14 mouse cellular contexts compared by ENCODE assay signal in the genomic region with DNA sequence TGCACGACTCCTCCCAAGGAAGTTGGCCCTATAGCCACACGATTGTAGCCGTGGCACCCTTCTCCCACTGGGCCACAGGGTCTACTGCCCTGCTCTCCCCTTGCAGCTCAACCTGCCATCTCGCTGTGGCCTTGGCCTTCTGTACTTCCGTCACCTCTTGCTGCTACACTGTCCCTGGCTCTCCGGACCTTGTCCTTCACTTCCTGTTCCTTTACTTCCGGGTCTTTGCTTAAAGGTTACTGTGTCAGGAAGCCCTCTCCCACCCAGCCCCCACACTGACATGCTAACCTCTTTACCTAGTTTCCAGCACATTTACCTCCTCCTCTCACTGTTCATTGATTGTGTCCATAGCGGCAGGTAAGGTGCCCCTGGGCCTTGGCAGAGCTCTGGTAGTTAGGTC.
A peak's percentile ranks its signal among the peaks of the same experiment; 100 is the strongest.
DNase-seq lines count a peak whose midpoint lies in the region; ATAC-seq and TF ChIP-seq lines count a peak whose summit lies in the region.
"Had no signal": no experiment of that assay in that cellular context is flagged by ENCODE, and none has a peak within 500 bp of the region (broad histone marks: within the 10 kb centered on the region; RNA-seq: fewer than 3 reads in every experiment).

No protein-coding gene starts in this region.

- peaks cover 18% of the 10 kb centered on the region for H3K36me3 ChIP-seq in kidney, embryonic 16.5 days (ENCODE audit: insufficient read depth, low read length)
- no peaks in the 10 kb centered on the region for H3K36me3 ChIP-seq in kidney, adult 2 months (ENCODE audit: control insufficient read depth, insufficient read depth, low read length)
- no peaks in the 10 kb centered on the region; the same call in none of the 2 replicates for H3K36me3 ChIP-seq in testis, adult 2 months (ENCODE audit: control insufficient read depth, insufficient read depth, low read length)
- peaks cover 7% of the 10 kb centered on the region; the same call in 1 of the 2 replicates for H3K36me3 ChIP-seq in stomach, embryonic 16.5 days (ENCODE audit: control insufficient read depth, insufficient read depth, low read length)

- H3K4me2 ChIP-seq in kidney, embryonic 16.5 days (replicated peaks; ENCODE audit: low read depth, low read length) = no peak overlapping the region
- H3K4me2 ChIP-seq in stomach, embryonic 16.5 days (ENCODE audit: low read depth, low read length) = no peak overlapping the region
- H3K4me2 ChIP-seq: heart, embryonic 13.5 days; hindbrain, embryonic 15.5 days had no signal

- H3K9ac ChIP-seq in kidney, embryonic 16.5 days (replicated peaks; ENCODE audit: low read length) = no peak overlapping the region
- H3K9ac ChIP-seq in stomach, embryonic 16.5 days (ENCODE audit: low read length) = peak overlapping the region; percentile 24; the same call in 1 of the 2 replicates
- H3K9ac ChIP-seq: hindbrain, embryonic 15.5 days had no signal

- TF ChIP-seq CTCF in kidney, adult 2 months (conservative IDR thresholded peaks at IDR 0.05; ENCODE audit: insufficient read depth, insufficient read length, low read depth, low read length) = no peak
- no peak for TF ChIP-seq CTCF in testis, adult 2 months (IDR thresholded peaks at IDR 0.05; ENCODE audit: control insufficient read depth, insufficient read depth, insufficient replicate concordance, low read depth, low read length)

- no peak for ATAC-seq in kidney, embryonic 16.5 days (ENCODE audit: low FRiP score, low TSS enrichment)
- ATAC-seq in stomach, embryonic 16.5 days (ENCODE audit: insufficient read depth, low FRiP score) = no peak

- DNase-seq in adrenal gland, postnatal 14 days = peak; percentile 35
- no peak for DNase-seq in adrenal gland, postnatal 10 days
- no peak for DNase-seq in kidney, adult 2 months
- DNase-seq in testis, postnatal 10 days (ENCODE audit: low spot score) = no peak
- no peak for DNase-seq in frontal cortex, postnatal 36 days (ENCODE audit: low spot score in 2 of 2)
- DNase-seq: cerebellum, postnatal 25 days; gastrocnemius, postnatal 36 days; layer of hippocampus, postnatal 36 days had no signal

- no peak for TF ChIP-seq POLR2A in kidney, adult 2 months (IDR thresholded peaks at IDR 0.05; ENCODE audit: low read depth, low read length)
- peak; percentile 27; the same call in 1 of the 2 replicates for TF ChIP-seq POLR2A in testis, adult 2 months (IDR thresholded peaks at IDR 0.05; ENCODE audit: control insufficient read depth, low read depth, low read length)

- peak overlapping the region; percentile 41 for H3K27ac ChIP-seq in kidney, embryonic 16.5 days (ENCODE audit: low read length)
- H3K27ac ChIP-seq in kidney, adult 2 months (ENCODE audit: insufficient read depth, low read depth, low read length) = no peak overlapping the region
- no peak overlapping the region for H3K27ac ChIP-seq in testis, adult 2 months (ENCODE audit: control insufficient read depth, insufficient read depth, low read depth, low read length)
- peak overlapping the region; percentile 71; the same call in 1 of the 2 replicates for H3K27ac ChIP-seq in stomach, embryonic 16.5 days (ENCODE audit: low read length)
- H3K27ac ChIP-seq: heart, embryonic 13.5 days had no signal

- H3K27me3 ChIP-seq in kidney, embryonic 16.5 days (ENCODE audit: insufficient read depth, low read length) = no peaks in the 10 kb centered on the region
- H3K27me3 ChIP-seq in kidney, adult 2 months (replicated peaks; ENCODE audit: control insufficient read depth, insufficient read depth, low read length) = no peaks in the 10 kb centered on the region
- H3K27me3 ChIP-seq in testis, adult 2 months (ENCODE audit: control insufficient read depth, insufficient read depth, low read length) = no peaks in the 10 kb centered on the region
- no peaks in the 10 kb centered on the region for H3K27me3 ChIP-seq in stomach, embryonic 16.5 days (ENCODE audit: control insufficient read depth, insufficient read depth, low read length)
- H3K27me3 ChIP-seq: heart, embryonic 13.5 days; hindbrain, embryonic 15.5 days had no signal

- H3K9me3 ChIP-seq in kidney, embryonic 16.5 days (ENCODE audit: low read length) = no peaks in the 10 kb centered on the region
- no peaks in the 10 kb centered on the region for H3K9me3 ChIP-seq in stomach, embryonic 16.5 days (replicated peaks; ENCODE audit: control insufficient read depth, low read length)
- H3K9me3 ChIP-seq: heart, embryonic 13.5 days; hindbrain, embryonic 15.5 days had no signal

- 66% methylated on average over 8 of the region's 8 CpGs for WGBS in kidney, embryonic 16.5 days
- 61% methylated on average over 8 of the region's 8 CpGs for WGBS in kidney, adult 2 months
- 65% methylated on average over 8 of the region's 8 CpGs for WGBS in stomach, embryonic 16.5 days

- no peak overlapping the region for H3K4me3 ChIP-seq in kidney, embryonic 16.5 days (ENCODE audit: low read length)
- H3K4me3 ChIP-seq in kidney, adult 2 months (ENCODE audit: insufficient read depth, low read depth, low read length) = no peak overlapping the region
- no peak overlapping the region for H3K4me3 ChIP-seq in testis, adult 2 months (ENCODE audit: control insufficient read depth, low read depth, low read length)
- no peak overlapping the region for H3K4me3 ChIP-seq in stomach, embryonic 16.5 days (replicated peaks; ENCODE audit: low read length)
- H3K4me3 ChIP-seq: erythroblast, embryonic 14.5 days; heart, embryonic 13.5 days; hindbrain, embryonic 15.5 days had no signal

- H3K4me1 ChIP-seq in kidney, embryonic 16.5 days (ENCODE audit: insufficient read depth, low read length) = peaks cover 35% of the 10 kb centered on the region
- H3K4me1 ChIP-seq in kidney, adult 2 months (ENCODE audit: control insufficient read depth, insufficient read depth, low read length) = 0 out of 2 replicates have a peak, but pooled peaks cover 8% of the 10 kb centered on the region
- peaks cover 3% of the 10 kb centered on the region; the same call in 1 of the 2 replicates for H3K4me1 ChIP-seq in testis, adult 2 months (ENCODE audit: control insufficient read depth, insufficient read depth, low read length)
- H3K4me1 ChIP-seq in stomach, embryonic 16.5 days (ENCODE audit: control insufficient read depth, insufficient read depth, low read length) = peaks cover 26% of the 10 kb centered on the region; the same call in 1 of the 2 replicates

Comparison
In these comparisons a context has a peak if more than half of its experiments do, and no peak if none do; other contexts are left out.
1. H3K27ac ChIP-seq: peak in kidney, embryonic 16.5 days (single experiment) and stomach, embryonic 16.5 days (single experiment); none in kidney, adult 2 months (single experiment) and testis, adult 2 months (single experiment).